Mouse (Mus musculus) kidney, postnatal 14 days (tissue): ENCODE results near the gene Ccdc188.

Source experiments
- DNase-seq: peaks from one replicate; pipeline ENCODE4 v3.0.0; 2022; ENCODE audit warnings: mixed read lengths

Gene Ccdc188

DNA sequence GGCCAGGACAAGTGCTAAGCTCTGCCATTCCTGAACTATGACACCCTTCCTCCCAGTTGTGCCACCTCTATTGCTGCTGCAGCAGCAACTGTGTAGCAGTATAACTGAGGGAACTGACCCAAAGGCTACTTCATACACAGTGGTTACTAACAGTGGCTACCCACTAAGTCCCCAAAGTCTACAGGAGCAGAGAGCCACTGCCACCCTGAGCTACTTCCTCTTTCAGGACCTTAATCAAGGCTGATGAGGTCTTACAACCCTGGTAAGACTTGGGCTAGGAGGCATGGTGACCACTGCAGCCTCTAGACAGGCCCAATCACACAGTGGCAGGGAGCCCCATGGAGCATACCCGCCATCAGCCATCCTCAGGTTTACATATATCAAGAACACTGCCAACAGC lies 15.6 kb upstream of the Ccdc188 start:
- DNase-seq = no peak

DNA sequence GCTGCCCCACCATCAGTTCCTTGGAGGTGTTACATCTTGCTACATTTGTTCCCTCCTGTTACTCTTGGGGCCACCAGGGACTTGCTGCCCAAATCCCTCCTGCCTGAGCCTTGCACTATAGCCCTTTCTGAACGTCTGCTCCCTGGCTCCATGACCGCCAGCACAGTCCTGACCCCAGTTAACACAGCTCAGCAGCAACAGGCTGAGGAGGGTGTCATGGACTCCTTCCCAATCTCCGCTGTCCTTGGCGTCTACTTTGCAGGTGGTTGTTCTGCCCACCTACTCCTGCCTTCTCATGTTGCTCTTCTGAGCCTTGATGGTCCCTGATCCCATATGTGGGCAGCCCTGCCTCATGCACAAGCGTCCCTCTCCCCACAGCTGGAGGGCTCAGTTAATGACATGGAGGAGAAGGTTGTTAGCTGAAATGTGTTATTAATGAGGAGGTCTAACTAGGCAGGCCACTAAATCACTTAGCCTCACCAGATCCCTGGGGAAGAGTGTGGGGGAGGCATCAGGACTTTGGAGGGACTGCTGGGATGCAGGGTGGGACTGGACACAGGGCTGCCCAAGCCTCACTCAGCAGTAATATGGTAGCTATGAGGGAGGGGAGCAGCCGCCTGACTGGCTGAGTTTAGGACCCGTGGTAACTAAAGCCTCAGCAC lies 14.1 kb upstream of the Ccdc188 start:
- DNase-seq = no peak

DNA sequence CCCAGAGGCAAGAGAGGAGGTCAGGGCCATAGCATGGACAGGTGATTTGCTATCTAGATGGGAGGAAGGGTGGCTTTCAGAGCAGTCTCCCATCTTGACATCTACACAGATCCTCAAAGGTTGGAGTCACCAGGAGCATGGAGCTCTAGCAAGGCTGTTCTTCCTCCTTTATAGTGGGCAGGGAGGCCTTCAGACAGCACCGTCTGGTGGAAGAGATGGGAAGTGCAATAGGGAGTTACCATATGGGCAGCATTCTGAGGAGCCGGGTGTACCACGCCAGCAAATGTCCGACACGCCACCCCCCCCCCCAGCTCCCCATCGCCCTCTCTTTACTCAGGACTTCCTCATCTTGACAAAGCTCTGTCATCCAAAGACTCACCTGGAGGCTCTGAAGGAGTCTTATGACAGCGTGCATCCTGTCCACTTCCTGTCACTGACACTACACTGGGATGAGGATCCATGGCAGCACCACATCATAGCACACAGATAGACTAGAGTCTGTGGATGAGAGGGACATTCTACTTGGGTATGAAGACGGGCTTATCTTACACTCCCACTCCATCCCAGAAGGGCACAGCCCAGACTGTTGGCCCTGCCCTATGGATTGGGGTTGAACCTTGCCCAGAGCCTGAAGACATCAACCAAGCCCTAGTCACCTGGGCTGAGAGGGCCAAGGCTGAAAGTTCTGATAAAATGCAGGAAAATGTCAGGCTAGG lies 6.8 kb upstream of the Ccdc188 start:
- DNase-seq = peak; percentile 69

DNA sequence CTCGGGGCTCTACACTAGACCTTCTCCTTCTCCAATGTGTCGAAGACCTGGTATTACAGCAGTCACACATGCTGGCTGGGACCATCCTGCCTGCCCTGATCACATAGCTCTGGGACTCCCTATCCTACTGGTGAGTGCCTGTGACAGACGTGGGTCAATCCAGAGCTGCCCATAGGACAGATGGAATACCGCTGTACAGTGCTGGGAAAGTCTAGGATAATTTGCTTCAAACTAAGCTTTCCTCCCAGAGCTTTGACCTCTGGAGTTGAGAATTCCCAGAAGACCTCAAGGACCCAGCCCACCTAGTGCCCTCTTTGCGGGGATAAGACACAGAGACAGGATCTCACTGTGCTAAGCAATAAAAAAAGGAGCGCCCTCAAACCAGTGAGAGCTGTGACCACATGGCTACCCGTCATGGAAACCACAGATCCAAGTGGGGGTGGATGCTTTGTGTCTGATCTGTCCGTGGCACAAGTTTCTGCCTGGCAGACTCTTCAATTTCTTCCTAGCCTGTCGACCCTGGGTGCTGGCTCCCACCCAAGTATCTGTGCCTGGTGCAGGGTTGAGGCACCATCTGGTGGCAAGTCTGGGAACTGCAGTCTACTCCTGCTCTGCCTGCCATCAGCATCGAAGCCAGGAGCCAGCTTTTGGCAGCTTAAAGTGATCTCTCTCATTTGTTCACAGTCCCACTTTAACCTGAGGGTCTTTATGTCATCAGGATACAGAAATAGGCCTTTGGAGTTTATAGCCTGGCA lies 6.1 kb upstream of the Ccdc188 start:
- DNase-seq = peak; percentile 90

DNA sequence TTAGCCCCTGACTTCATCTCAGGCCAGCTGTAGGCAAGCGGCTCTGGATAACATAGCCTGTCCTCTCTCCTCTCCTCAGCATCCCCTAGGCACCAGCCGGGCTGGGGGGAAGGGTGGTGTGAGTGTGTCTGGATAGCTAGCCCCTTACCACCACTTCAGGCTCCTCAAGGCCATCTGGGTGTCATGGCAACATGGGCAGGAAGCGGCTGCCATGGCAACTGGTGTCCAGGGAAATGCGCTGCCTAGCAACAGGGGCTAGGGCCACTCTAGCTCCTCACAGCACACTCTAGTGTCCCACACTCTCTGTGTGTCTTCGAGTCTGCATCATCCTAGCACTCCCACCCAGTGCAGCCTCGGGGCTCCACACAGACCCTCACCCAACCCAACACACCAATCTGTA lies 4.0 kb upstream of the Ccdc188 start:
- no peak for DNase-seq

DNA sequence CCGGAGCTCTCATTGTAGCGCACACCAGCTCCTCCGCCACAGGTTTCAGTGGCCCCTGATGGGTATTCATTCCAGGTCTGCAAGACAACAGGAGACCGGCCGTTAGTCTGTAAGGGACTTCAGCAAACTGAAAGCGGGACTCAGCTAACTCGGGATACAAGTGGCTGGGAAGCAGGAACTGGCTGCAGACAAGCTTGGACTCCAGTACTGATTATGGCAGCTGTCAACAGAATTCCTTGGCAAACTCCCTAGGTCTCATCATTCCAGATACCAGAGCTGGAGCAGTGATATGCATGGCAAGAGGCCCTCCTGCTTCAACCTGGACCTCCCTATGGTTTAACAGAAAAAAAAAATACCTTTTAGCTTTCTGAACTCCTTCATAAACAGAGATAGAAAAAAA lies 2.8 kb upstream of the Ccdc188 start:
- no peak for DNase-seq

DNA sequence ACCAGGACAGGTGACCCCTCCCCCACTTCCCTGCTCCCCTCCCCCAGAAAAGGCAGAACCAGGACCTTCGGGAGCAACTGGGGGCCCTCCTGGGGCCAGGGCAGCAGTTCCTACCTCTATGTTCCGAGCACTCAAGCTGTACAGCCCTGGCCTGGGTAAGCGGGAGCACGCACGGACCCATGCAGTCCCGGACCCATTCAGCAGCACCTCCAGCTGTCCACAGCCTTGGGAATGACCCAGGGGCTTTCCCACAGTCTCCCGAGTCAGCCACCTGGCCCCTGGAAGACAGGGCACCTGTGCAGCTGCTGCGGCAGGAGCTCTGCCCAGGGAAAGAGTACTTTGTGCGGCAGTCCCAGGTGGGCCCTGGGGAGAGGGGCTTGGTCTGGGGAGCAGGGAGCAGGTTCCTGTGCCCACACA lies 909 bp downstream of the Ccdc188 start:
- no peak for DNase-seq

DNA sequence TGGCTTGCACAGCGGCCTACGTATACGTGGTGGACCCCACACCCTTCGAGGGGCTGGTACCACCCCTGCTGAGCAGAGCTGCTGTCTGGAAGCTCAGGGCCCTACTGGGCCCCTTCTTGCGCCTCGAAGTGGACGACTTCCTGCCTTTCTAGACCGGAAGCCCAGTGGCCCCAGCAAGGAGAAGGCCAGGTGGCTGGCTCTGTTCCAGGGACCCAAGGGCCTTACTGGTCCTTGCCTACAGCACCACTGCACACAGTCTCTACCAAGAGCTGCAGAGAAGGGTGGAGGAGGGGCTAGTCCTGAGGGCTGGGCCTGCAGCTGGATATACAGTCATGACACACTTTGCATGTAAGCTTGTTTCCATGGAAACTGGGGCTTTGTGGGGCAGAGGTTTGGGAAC lies 2.3 kb downstream of the Ccdc188 start:
- DNase-seq = peak; percentile 28

DNA sequence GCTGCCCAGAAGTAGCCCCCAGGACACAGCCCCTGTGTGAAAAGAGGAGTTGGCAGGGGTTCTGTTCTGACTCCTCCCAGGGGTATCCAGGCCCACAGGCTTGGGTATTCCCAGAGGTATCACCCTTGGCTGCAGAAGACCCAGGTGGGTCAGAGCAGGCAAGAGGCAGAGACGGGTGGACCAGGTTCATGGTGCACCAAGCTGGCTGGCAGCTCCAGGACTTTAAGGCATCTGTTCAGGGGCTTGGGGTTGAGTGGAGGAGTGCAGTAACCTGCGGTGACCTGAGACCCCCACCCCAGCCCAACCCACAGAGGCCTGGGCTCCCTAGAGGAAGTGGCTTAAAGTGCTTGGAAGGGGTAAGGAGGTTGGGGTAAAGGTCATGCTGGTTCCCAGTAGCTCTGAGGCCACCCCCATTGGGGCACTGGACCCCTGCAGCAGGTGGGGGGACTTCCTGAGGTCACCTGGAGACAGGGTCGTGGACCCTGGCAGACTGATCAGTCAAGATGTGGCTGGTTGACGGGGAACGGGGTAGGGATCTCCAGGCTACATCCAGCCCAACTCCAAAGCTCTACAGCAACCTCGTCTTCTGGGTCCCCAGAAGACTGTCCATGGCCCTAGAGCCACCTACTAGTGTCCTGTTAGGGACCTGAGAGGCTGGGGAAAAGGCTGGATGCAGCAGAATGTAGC lies 3.3 kb downstream of the Ccdc188 start:
- no peak for DNase-seq

DNA sequence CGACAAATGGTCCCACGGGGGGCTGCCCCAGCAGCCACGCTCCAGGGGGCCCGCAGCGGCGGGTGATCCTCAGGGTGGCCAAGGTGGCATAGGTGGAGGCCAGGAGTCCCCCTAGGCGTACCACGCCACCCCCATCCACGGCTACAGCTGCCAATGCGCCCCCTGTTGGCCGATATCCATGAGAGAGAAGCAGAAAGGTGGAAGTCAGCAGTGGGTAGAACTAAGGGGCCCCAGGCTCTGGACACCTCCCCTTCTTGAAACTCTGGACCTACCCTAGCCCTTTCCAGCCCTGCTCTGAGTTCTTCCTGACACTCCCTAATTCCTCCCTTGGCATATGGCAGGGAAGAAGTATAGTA lies 3.8 kb downstream of the Ccdc188 start:
- DNase-seq = no peak

DNA sequence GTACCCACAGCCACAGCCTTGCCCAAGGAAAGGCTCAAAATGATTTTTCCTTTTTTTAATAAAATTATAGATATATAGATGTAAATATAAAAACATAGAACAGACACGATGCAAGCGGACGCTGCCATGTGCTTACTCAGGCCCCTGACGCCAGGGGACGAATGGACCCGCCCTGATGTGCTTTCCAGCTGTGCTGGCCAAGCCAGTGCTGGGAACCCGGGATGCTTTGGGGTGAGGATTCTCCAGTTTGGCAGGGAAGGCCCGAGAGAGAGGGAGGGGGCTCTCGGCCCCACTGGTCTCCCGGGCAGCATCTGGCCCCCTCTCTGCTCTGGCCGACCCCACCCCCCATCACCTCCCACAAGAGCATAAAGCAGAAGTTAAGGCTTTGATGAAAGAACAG lies 4.5 kb downstream of the Ccdc188 start:
- no peak for DNase-seq

DNA sequence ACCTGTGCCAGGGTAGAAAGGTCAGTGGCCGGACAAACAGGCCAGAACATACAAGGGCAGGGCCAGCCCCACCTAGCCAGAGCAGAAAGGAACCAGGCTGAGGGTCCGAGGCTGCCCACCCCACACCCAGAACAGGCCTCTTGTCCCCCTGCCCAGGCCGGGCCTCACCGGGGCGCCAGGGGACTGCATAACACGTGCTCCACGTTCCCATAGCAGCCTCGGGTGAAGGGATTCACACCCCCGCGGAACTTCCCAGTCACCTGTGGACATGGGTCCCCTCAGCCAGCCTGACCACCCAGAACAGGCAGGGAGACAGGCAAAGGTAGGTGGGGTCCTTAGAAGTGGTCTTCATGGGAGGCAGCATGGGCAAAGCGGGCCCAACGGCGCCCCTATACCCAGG lies 9.5 kb downstream of the Ccdc188 start:
- DNase-seq = no peak

DNA sequence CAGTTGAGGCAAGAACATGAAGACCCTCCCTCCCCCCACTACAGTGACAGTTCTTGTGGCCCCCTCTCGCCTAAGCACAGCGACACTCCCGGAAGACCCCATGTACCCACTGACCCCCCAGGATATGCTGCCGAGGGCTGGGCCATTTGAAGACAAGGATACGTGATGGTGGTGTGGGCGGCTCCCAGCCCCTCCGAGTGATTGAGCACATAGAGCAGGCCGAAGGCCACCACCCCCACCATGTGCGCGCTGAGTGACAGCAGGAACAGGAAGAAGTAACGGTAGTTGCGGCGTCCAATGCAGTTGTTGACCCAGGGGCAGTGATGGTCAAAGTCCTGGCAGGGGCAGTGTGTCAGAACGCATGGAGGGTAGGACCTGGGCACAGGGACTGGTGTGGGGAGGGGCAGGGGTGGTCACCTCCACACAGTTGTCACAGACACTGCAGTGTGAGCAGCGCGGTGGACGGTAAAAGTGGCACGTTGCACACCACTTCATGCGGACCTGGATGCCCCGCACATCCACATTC lies 10.3 kb downstream of the Ccdc188 start:
- DNase-seq = no peak

DNA sequence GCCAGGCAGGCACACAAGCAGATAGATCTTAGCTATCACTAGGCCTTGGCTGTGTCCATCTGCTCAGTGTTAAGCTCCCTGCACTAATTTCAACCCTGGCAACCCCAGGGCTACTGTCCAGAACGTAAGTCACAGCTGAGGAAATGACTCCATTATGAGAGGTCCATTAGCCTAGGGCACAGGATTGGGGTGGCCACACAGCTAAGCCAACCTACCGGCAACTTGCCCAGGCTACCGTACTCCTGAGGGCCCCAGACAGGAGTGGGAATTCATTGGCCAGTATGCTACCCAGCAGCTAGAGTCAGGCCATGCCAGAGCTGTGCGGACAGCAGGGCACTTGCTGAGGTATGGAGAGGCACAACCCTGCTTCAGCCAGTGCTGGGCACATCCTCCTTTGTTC lies 11.2 kb downstream of the Ccdc188 start:
- DNase-seq = no peak

DNA sequence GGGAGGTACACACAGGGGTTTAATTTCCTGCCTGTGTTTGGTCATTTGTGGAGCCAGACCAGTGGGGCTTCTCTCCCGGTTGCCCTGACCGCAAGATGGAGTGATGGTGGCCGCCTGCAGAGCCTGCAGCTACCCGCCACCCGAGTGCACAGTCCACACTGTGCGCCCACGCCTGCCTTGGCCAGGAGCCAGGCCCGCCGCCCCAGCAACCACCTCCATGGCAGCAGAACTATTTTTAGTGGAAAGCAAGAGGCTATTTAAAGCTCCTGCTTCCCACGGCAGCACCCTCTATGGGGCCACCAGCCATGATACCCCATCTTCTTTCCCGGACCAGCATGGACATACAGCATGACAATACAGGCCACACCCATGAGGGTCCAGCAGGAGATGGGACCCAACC lies 11.9 kb downstream of the Ccdc188 start:
- DNase-seq = no peak

DNA sequence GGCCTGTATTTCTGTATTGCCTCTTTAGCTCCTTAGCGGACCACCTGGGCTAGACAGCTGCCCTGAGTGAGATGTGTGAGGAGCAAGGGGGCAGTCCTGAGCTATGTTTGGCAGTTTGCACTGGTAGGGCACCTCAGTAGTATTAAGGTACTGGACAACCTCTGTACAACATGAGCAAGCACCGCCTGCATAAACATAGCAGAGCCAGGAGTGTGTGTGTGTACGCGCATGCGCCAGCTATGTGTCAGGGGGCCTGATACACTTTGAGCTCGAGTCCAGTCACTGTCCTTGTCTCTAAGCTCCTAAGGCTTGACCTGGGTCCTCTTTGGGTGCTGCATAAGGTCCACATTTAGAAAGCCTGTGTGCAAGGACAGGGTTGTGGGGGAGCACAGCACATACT lies 12.9 kb downstream of the Ccdc188 start:
- no peak for DNase-seq

DNA sequence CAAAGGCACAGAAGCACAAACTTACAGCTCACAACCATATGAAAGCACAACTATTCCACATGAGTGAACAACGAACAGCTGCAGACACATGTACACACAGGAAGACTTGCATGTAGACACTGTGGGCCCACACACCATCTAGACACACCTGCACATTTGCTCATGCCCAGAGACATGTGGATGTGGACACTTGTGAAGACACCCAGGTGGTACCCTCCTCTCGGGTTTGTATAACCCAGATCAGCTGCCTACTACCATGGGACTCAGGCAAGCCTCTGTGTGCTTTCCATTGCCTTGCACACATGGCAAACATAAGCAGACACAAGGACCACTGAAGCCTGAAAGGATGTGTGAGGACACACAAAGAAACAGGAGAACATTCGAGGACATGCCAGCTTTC lies 13.4 kb downstream of the Ccdc188 start:
- DNase-seq = no peak

DNA sequence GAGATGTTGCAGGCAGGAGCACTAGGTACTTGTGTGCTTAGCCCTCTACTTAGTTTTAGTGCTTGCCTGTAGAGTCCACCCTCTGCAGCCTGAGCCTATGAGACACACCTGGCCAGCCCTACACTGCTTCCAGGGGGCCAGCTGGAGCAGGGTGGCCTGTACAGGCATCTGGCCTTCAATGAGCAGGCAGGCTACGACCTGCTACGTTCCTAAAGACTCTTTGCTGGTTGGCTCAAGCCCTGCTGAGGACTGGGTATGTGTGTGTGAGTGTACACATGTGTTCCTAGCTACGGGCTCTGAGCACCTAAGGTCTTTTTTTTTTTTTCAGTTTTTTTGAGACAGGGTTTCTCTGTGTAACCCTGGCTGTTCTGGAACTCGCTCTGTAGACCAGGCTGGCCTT lies 13.8 kb downstream of the Ccdc188 start:
- no peak for DNase-seq

DNA sequence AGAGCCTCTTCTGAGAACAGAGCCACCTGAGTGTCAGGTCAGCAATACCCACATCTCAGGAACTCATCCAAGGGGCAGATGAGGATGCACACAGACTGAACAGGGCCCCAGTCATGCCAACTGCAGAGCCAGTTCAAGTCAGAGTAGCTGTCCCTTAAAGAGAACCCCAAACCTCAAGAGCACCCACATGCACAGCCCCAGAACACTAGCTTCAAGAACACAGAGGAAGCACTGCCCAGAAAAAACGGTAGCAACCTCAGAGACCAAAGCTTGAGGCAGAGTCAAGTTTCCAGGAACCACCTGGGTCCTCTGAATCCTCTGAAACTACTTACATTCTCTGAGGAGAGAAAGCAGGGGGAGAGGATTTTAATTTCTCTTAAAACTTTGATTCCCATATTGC lies 15.8 kb downstream of the Ccdc188 start:
- DNase-seq = no peak

DNA sequence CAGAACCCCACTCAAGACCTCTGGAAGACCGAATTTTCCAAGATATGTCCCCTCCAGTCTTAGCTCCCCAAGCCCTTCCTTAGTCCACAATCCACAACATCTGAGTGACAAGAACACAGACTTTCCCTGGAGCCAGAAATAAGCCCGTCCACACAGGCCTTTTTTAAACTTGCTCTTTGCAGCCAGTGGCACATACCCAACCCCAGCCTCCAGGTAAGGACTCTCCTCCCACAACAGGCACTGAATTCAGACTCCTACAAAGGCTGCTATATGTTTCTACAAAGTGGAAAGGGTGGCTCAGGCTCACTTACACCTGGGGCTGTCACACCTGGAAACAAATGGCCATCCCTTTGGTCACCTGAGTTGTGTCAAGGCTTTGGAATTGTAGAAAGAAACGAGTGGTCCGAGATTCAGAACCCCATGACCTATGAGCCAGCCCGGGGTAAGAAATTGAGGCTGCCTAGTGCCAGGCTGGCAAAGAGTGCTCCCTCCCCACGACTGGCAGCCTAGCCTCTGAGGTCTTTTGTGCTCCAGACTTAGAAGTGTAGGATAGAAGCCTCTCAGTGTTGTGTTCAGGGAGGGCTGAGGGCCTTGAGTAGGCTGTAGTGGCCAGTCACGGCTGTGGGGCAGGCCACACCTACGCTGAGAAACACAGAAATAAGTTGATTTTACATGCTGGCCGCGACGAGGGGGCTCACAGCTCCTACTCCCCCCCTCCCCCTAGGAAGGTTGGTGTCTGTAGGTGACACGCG lies 16.4 kb downstream of the Ccdc188 start:
- no peak for DNase-seq

DNA sequence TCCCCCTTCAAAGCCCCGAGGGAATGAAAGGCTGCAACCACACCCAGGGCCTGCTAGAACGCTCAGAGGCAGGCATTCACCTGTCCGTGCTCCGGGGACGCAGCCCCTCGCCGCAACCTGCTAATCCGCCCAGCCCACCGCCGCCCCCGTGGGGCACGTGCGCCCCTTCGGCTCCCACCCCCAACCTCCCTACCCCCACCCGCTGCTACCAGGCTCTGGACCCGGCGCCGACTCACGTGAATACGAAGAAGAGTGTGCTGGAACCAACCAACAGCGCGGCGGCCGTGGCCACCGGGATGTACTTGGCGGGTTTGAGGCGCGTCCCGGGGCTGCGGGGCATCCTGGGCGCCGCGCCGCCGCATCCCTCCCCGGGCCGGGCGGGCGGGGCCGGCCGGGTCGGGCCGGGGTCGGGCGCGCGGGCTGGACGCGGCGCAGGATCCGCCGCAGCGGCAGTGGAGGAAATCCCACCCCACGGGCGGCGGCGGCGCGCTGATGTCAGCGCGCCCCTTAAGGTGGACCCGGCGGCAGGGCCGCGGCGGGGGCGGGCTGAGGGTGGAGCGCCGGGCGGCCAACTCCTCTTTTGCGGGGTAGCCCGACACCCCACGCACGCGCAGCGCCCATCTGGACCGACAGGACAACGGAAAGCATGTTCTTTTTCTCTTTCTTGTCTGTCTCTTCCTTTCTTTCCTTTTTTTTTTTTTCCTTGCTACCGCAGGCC lies 17.2 kb downstream of the Ccdc188 start, which contains the start of gene Zdhhc8:
Zdhhc8 (minus strand) TSS at position 466 of the 718 bp plus-strand sequence.
- DNase-seq = peak; percentile 89
